Mouse (Mus musculus): ENCODE results near the gene Umps. TPM values are rescaled to one million over a fixed set of nuclear protein-coding genes. Genes with fewer than 3 reads are reported as not detected.

Umps gene
- polyA plus RNA-seq, 1 experiment: 14.2 TPM

GRCm38 (mm10) chr16:33983712-33984111 lies 16.9 kb upstream of the Umps start:
- Histone ChIP-seq H3K27ac (ENCODE audit: control insufficient read depth, insufficient read depth, low read depth, low read length, poor library complexity) (no peak overlapping the region), H3K4me1 (ENCODE audit: control insufficient read depth, insufficient read depth, low read length) (no peaks in the 10 kb centered on the region), H3K4me3 (replicated peaks; ENCODE audit: control insufficient read depth, low read depth, low read length) (no peak overlapping the region)
- no peak for TF ChIP-seq CTCF (IDR thresholded peaks at IDR 0.05; ENCODE audit: control insufficient read depth, insufficient read depth, low read length)
- TF ChIP-seq POLR2A (IDR thresholded peaks at IDR 0.05; ENCODE audit: borderline replicate concordance, control insufficient read depth, low read depth, low read length): no peak
- 90% methylated on average over 6 of the region's 6 CpGs for WGBS

GRCm38 (mm10) chr16:33979855-33980254 lies 13.0 kb upstream of the Umps start:
- WGBS: 79% methylated on average over 2 of the region's 2 CpGs
- Histone ChIP-seq H3K4me1 (ENCODE audit: control insufficient read depth, insufficient read depth, low read length) (no peaks in the 10 kb centered on the region), H3K4me3 (replicated peaks; ENCODE audit: control insufficient read depth, low read depth, low read length) (no peak overlapping the region), H3K27ac (ENCODE audit: control insufficient read depth, insufficient read depth, low read depth, low read length, poor library complexity) (no peak overlapping the region)
- no peak for TF ChIP-seq POLR2A (IDR thresholded peaks at IDR 0.05; ENCODE audit: borderline replicate concordance, control insufficient read depth, low read depth, low read length)
- no peak for TF ChIP-seq CTCF (IDR thresholded peaks at IDR 0.05; ENCODE audit: control insufficient read depth, insufficient read depth, low read length)

GRCm38 (mm10) chr16:33967283-33967640 lies 424 bp upstream of the Umps start:
- no peak for TF ChIP-seq POLR2A (IDR thresholded peaks at IDR 0.05; ENCODE audit: borderline replicate concordance, control insufficient read depth, low read depth, low read length)
- TF ChIP-seq CTCF (IDR thresholded peaks at IDR 0.05; ENCODE audit: control insufficient read depth, insufficient read depth, low read length): no peak
- Histone ChIP-seq H3K4me3 (replicated peaks; ENCODE audit: control insufficient read depth, low read depth, low read length) (peak overlapping the region; percentile 98), H3K4me1 (ENCODE audit: control insufficient read depth, insufficient read depth, low read length) (peaks cover 2% of the 10 kb centered on the region; the same call in 1 of the 2 replicates), H3K27ac (ENCODE audit: control insufficient read depth, insufficient read depth, low read depth, low read length, poor library complexity) (no peak overlapping the region)
- 7% methylated on average over 2 of the region's 2 CpGs for WGBS

GRCm38 (mm10) chr16:33965878-33966537 lies 830 bp downstream of the Umps start:
- peak overlapping the region; percentile 32 for H3K27ac ChIP-seq (ENCODE audit: control insufficient read depth, insufficient read depth, low read depth, low read length, poor library complexity)

GRCm38 (mm10) chr16:33963509-33963908 lies 3.3 kb downstream of the Umps start:
- H3K27ac ChIP-seq (ENCODE audit: control insufficient read depth, insufficient read depth, low read depth, low read length, poor library complexity): no peak overlapping the region
- TF ChIP-seq CTCF (IDR thresholded peaks at IDR 0.05; ENCODE audit: control insufficient read depth, insufficient read depth, low read length) (no peak), POLR2A (IDR thresholded peaks at IDR 0.05; ENCODE audit: borderline replicate concordance, control insufficient read depth, low read depth, low read length) (no peak)
- 71% methylated on average over 6 of the region's 6 CpGs for WGBS

More at GRCm38 (mm10) chr16:33965878-33966537, 830 bp downstream of the Umps start:
- TF ChIP-seq POLR2A (IDR thresholded peaks at IDR 0.05; ENCODE audit: borderline replicate concordance, control insufficient read depth, low read depth, low read length): no peak
- no peak for TF ChIP-seq CTCF (IDR thresholded peaks at IDR 0.05; ENCODE audit: control insufficient read depth, insufficient read depth, low read length)
- 3% methylated on average over 15 of the region's 15 CpGs for WGBS
- Histone ChIP-seq H3K4me1 (ENCODE audit: control insufficient read depth, insufficient read depth, low read length) (peaks cover 2% of the 10 kb centered on the region; the same call in 1 of the 2 replicates), H3K4me3 (replicated peaks; ENCODE audit: control insufficient read depth, low read depth, low read length) (peak overlapping the region; percentile 98)

GRCm38 (mm10) chr16:33954793-33955192 lies 12.0 kb downstream of the Umps start:
- no peak for TF ChIP-seq CTCF (IDR thresholded peaks at IDR 0.05; ENCODE audit: control insufficient read depth, insufficient read depth, low read length)
- TF ChIP-seq POLR2A (IDR thresholded peaks at IDR 0.05; ENCODE audit: borderline replicate concordance, control insufficient read depth, low read depth, low read length): no peak
- Histone ChIP-seq H3K4me3 (replicated peaks; ENCODE audit: control insufficient read depth, low read depth, low read length) (no peak overlapping the region), H3K27ac (ENCODE audit: control insufficient read depth, insufficient read depth, low read depth, low read length, poor library complexity) (no peak overlapping the region; the same call in 1 of the 2 replicates), H3K4me1 (ENCODE audit: control insufficient read depth, insufficient read depth, low read length) (peaks cover 5% of the 10 kb centered on the region; the same call in 1 of the 2 replicates)
- 13% methylated on average over 1 of the region's 1 CpGs for WGBS

More at GRCm38 (mm10) chr16:33963509-33963908, 3.3 kb downstream of the Umps start:
- Histone ChIP-seq H3K4me3 (replicated peaks; ENCODE audit: control insufficient read depth, low read depth, low read length) (no peak overlapping the region), H3K4me1 (ENCODE audit: control insufficient read depth, insufficient read depth, low read length) (peaks cover 2% of the 10 kb centered on the region; the same call in 1 of the 2 replicates)

GRCm38 (mm10) chr16:33953008-33953407 lies 13.8 kb downstream of the Umps start:
- WGBS: 84% methylated on average over 4 of the region's 4 CpGs
- TF ChIP-seq POLR2A (IDR thresholded peaks at IDR 0.05; ENCODE audit: borderline replicate concordance, control insufficient read depth, low read depth, low read length) (no peak), CTCF (IDR thresholded peaks at IDR 0.05; ENCODE audit: control insufficient read depth, insufficient read depth, low read length) (no peak)
- no peak overlapping the region for H3K4me3 ChIP-seq (replicated peaks; ENCODE audit: control insufficient read depth, low read depth, low read length)
- no peak overlapping the region for H3K27ac ChIP-seq (ENCODE audit: control insufficient read depth, insufficient read depth, low read depth, low read length, poor library complexity)
- peaks cover 5% of the 10 kb centered on the region; the same call in 1 of the 2 replicates for H3K4me1 ChIP-seq (ENCODE audit: control insufficient read depth, insufficient read depth, low read length)

- WGBS: 11% methylated on average over 4 of the region's 4 CpGs
- TF ChIP-seq CTCF (IDR thresholded peaks at IDR 0.05; ENCODE audit: control insufficient read depth, insufficient read depth, low read length) (peak; percentile 92), POLR2A (IDR thresholded peaks at IDR 0.05; ENCODE audit: borderline replicate concordance, control insufficient read depth, low read depth, low read length) (no peak)
- no peak overlapping the region for H3K27ac ChIP-seq (ENCODE audit: control insufficient read depth, insufficient read depth, low read depth, low read length, poor library complexity)
- H3K4me3 ChIP-seq (replicated peaks; ENCODE audit: control insufficient read depth, low read depth, low read length): no peak overlapping the region
- peaks cover 5% of the 10 kb centered on the region; the same call in 1 of the 2 replicates for H3K4me1 ChIP-seq (ENCODE audit: control insufficient read depth, insufficient read depth, low read length)
These were observed 16.0 kb downstream of the Umps start for GRCm38 (mm10) chr16:33950830-33951229.
